Mouse (Mus musculus): Measurements from ENCODE around the gene Nt5c1a.

The Nt5c1a gene

GRCm38 (mm10) chr4:123211453-123211852 is 10.1 kb downstream of the Nt5c1a start:
- DNase-seq (ENCODE audit: low spot score in 2 of 2): no peak

GRCm38 (mm10) chr4:123212330-123212729 is 11.0 kb downstream of the Nt5c1a start:
- no peak for DNase-seq (ENCODE audit: low spot score in 2 of 2)

GRCm38 (mm10) chr4:123213975-123214374 is 12.7 kb downstream of the Nt5c1a start:
- no peak for DNase-seq (ENCODE audit: low spot score in 2 of 2)

DNA sequence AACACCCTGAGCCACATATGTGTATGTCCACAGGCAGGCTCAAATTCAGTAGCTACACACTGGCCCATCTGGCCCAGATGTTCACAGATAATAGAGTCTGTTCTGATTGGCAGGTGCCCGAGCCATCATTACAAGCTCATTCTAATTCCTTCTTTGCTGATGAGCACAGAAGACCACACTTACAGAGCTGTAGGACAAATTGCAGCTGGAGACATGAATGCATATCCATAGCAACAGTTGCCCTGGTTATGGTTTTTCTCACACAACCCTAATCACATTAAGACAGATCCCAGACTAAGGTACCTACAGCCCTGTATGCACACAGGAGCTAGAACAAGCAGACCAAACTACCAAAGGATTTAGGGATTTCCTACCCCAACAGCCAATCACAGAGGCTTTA is 14.1 kb downstream of the Nt5c1a start:
- no peak for DNase-seq (ENCODE audit: low spot score in 2 of 2)

DNA sequence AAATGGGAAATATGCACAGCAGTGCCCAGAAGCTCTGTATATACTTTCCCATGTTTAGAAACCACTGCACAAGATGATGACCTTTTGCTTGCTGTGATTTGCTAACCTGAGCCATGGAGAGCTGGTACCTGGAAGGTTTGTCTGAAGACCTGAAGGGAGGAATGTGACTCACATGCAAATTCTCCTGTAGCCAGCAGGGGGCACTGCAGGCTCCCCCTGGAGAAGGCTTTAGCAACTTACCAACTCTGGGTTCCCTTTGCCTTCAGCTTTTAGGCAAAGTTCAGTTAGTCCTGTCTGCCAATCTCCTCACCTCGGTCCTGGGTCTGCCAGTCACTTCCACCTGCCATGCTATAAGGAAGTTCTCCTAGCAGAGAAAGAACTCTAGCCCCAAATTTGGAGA is 15.5 kb downstream of the Nt5c1a start:
- DNase-seq (ENCODE audit: low spot score in 2 of 2): no peak

DNA sequence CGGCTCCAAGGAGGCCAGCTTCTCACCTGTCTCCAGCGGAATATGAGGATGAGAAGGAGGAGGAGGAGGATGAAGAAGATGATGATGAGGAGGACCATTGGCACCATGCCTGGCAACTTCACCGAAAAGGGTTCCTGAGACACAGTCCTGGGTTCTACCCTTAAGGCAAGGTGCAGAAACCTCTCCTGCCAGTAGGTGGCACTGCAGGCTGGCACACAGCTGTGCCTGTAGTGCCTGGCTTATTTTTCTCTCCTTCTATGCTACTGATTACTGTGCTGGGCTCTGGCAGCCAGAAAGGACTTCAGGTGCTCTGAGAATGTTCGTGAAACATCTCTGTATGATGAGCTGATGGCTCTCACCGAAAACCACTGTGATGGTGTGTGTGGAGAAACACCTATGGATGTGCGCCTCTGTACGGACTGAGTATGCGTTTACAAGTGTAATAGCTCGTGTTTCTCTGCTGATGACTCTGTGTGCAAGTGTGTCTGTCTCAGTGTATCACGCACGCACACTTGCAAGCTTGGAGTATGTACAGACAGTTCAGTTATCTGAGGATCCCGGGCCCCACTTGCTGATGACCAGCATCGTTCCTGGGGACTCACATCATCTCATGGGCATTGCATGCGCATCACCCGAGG is 18.5 kb downstream of the Nt5c1a start:
- DNase-seq (ENCODE audit: low spot score in 2 of 2): peak in 1 of 2 experiments; percentile 69

- no peak for DNase-seq (ENCODE audit: low spot score in 2 of 2)
Measured at GRCm38 (mm10) chr4:123220637-123221036, 19.3 kb downstream of the Nt5c1a start.

DNA sequence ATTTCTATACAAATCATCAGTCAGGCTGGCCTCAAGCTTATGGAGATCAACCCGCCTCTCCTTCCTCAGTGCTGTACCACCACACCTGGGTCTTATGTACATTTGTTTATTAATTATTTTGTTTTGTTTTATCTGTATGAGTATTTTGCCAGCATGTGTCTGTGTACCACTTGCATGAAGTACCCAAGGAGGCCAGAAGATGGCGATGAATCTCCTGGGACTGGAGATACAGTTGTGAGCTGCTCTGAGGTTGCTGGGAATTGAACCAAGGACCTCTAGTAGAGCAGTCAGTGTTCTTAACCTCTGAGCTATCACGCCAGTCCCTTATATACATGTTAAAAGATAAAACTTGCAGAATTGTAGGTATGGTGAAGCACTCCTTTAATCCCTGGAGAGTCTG is 22.0 kb downstream of the Nt5c1a start:
- no peak for DNase-seq (ENCODE audit: low spot score in 2 of 2)

DNA sequence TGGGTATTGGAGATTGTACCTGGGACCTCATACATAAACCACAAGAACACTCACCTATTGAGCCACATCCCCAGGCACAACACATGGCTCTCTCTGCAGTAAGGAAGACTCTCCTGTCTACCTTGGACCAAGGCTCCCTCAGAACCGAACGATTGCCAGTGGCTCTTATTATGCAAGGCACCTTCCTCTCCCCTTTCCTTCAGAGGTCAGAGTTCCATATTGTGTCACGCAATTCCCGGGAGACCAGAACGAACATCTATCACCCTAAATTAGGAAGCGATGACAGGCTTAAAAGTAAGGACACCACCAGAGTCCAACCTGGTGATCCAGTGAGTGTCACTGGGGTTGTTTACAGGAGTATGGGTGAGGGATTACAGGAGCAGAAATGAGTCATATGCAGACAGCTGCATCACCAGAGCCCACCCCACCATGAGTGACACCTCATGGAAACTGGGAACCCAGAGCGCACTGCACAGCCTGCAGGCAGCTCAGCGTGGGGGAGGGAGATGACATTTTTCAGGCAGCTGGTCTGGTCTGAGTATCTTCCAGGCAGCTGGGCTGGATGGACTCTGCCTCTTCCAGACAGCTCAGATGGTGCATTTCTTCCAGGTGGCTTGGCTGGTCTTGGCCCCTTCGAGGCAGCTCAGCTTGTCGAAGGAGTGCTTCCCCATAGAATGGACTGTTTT is 24.6 kb downstream of the Nt5c1a start:
- no peak for DNase-seq (ENCODE audit: low spot score in 2 of 2)

DNA sequence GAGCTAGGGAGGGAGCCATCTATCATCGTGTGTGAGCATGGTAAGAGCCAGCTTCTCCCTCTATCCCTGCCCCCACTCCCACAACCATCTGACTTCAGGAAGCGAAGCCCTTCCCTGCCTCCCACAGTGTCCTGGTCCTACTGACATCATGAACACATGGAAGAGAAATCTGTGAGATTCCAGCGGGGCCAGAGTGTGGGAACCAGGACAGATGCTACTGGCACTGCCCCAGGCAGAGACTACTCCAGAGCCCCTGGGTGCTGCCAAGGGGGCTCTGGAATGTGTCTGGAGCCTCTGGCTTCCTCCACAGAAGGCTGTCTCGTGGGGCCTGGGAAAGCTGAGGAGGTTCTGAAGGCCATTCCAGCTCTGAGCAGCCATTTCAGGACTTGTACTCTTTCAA is 26.4 kb downstream of the Nt5c1a start:
- DNase-seq (ENCODE audit: low spot score in 2 of 2): no peak

- no peak for DNase-seq (ENCODE audit: low spot score in 2 of 2)
Measured at GRCm38 (mm10) chr4:123228270-123228669, 27.0 kb downstream of the Nt5c1a start.

DNA sequence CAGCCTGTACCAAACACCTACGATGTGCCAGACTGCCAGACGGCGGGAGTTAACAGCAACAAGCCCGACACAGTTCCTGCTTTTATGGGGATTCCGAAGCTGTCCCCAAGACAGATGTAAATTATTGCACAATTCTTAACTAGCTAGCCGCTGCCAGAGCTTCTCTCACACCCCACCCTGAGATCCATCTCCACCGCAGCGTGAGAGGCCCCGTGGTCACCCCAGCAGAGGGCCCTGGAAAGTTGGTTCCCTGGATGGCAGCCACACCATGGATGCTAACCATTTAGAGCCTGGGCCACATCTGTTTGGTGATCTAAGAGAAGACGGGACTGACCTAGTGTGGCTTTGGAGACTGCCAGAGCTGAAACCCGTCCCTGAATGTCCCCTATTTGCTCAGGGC is 27.9 kb downstream of the Nt5c1a start:
- no peak for DNase-seq (ENCODE audit: low spot score in 2 of 2)

- DNase-seq (ENCODE audit: low spot score in 2 of 2): no peak
Measured at GRCm38 (mm10) chr4:123232841-123233240, 31.5 kb downstream of the Nt5c1a start.

DNA sequence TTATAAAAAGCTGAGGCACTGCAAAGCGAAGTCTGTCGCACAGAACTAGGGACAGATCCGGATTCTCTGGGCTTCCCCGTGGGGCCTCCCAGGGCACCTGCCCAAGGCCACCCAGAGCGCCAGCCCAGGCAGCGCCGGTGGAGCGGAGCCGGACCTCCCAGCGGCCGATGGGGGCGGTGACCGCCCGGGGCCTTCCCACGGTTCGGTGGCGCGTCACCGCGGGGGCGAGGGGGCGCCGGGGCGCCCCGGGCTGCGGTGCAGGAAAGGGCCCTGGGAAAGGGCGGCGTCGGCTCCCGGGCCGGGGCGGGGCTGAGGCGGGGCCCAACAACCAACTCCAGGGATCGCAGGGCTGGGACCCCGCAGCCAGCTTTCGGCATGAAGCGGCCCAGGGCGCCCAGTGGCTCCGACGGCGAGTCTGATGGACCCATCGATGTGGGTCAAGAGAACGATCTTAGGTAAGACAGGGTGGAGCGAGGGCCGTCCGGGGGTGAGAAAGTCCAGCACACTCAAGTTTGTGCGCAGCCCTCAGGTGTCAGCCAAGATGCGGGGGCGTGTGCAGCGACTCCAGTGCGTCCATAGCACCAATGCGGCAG is 32.3 kb downstream of the Nt5c1a start, which contains the start of gene Heyl:
Gene Heyl, plus strand, starts transcription at position 65 of the 593 bp plus-strand sequence.
- no peak for DNase-seq (ENCODE audit: low spot score in 2 of 2)

GRCm38 (mm10) chr4:123235835-123236430 is 34.6 kb downstream of the Nt5c1a start:
- no peak for DNase-seq (ENCODE audit: low spot score in 2 of 2)

DNA sequence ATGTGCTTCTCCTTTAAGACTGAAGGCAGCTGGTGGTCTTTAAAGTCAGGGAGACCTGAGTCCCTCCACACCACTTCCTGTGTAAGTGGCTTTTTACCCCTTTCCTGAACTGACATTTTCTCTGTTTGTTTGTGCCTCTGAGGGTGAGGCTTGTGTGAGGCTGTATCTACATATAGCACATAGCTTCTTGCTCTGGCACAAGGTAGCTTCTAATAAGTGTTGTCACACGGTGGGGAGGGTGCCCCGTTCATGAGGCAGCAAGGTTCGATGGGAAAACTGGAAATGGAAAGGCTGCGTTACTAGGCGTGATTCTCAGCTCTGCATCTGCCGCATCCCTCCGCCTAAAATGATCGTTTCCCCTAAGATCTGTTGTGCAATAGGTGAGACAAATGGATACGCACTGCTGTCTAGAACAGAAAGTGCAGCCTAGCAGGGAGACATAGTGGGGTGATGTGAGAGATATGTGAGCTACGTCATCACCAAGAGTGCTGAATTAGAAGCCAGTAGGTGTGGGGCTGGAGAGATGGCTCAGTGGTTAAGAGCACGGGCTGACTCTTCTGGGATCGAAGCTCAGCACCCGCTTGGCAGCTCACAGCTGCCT is 35.2 kb downstream of the Nt5c1a start:
- no peak for DNase-seq (ENCODE audit: low spot score in 2 of 2)

- DNase-seq (ENCODE audit: low spot score in 2 of 2): no peak
Measured at GRCm38 (mm10) chr4:123237386-123238266, 36.3 kb downstream of the Nt5c1a start.

DNA sequence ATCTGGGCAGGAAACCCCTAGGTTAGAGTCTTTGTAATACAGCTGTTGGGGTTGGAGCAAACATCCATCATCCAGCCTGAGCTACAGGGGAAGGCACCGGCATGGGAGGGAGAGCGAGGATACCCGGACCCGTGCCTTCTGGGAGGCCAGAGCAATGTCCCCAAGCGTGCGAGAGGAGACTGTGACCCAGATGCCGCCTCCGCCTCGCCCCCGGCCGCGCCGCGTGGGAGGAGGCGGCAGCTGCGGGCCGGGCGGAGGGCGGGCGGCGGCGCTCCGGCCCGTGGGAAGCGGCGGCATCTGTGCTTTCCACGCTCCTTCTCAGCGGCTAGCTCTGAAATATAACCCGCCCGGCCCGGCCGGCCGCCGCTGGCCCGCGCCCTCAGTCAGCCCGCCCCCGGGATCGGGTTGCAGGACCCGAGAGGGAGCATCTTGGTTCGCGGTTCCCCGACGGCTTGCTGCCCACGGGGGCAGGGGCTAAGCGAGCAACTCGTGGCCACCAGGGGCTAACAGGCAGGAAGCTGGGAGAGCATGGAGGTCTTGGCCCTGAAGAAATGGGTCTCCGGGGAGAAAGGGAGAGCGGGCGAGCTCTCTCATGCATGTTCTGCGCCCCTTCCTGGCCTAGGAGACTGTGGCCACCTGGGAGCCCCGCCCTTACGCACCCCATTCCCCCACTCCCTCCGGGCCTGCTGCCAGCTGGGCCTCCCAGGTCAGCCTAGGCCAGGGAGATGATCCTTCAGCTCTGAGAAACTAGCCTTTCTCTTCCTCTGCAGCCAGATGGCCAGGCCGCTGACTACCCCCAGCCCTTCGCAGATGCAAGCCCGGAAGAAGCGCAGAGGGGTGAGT is 38.3 kb downstream of the Nt5c1a start:
- no peak for DNase-seq (ENCODE audit: low spot score in 2 of 2)

- no peak for DNase-seq (ENCODE audit: low spot score in 2 of 2)
Measured at GRCm38 (mm10) chr4:123246221-123246620, 44.9 kb downstream of the Nt5c1a start.

- DNase-seq (ENCODE audit: low spot score in 2 of 2): no peak
Measured at GRCm38 (mm10) chr4:123246651-123247050, 45.3 kb downstream of the Nt5c1a start.
